Mouse (Mus musculus) retina, embryonic 14.5 days (tissue): ENCODE results near the gene S1pr2.
A peak's percentile ranks its signal among the peaks of the same experiment; 100 is the strongest.
"Not testable (repeated sequence)": the region's sequence is repeated elsewhere in the genome, so short reads cannot be mapped to it uniquely, and the experiment has no call there.

Source experiments
- DNase-seq: peaks from one replicate; pipeline ENCODE4 v3.0.0-alpha.2; 2015; ENCODE audit warnings: low spot score

Gene S1pr2

DNA sequence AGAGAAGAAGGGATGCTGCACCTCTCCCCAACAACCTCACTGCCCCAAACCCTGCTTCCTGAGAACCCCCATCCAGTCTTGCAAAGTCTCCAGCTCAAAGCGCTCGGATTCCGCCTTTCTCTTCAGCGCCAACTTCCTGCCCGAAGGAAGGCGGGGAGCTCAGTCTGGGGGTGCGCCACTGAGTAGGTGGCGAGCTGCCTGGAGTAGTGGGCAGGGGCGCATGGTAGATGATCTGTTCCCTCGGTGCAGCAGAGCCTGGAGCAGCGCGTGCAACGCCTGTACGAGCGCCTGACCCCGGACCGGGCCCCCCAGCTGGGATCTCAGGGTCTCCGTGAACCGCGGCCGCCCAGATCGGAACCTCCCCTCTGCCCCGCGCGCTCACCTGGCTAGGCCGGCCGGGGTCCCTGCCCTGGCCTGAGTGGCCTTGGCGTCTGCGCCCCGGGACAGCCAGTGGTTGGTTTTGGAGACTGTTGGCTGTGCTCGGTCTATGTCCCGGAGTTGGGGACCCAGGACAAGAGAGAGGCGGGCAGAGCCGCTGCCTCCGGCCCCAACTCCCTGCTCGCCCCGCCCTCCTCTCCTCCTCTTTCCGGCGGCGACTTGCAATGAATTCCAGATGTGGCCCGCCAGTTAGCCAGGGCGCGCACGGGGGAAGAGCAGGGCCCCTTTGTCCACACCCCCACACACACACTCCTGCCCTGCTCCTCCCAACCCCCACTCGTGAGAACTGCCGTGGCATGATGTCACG lies at the start of gene S1pr2:
TSS of gene S1pr2 (minus strand) at position 566 of the 745 bp plus-strand sequence.
- DNase-seq: peak; percentile 73

DNA sequence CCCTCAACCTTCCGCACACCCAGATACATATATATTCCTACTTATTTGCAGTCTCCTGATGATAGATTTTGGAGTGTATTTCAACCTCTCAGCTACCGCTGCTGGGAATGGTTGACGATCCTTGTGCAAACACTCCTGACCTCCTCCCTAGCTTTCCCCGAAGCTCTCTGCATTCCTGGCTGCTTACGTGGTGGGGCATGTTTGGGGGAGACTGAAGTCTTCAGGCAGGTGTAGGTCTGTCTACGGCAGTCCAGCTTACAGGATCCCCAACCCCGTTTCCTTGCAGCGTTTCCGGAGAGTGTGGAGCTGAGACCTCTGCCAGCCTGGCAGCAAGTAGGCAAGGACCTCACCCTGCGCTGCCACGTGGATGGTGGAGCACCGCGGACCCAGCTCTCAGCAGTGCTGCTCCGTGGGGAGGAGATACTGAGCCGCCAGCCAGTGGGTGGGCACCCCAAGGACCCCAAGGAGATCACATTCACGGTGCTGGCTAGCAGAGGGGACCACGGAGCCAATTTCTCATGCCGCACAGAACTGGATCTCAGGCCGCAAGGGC lies 48.8 kb upstream of the S1pr2 start:
- no peak for DNase-seq

DNA sequence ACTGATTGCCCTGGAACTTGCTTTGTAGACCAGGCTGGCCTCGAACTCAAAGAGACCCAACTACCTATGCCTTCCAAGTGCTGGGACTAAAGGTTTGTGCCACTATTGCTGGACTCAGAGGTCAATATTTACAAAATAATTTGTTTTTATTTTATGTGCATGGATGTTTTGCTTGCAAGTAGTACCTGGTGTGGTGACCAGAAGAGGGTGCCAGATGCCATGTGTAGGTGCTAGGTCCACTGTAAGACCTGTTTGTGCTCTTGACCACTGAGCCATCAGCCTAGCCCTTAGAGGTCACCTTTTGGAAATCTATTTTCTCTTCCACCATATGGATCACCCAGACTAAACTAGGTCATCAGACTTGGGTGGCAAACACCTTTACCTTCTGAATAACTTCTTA lies 46.1 kb upstream of the S1pr2 start:
- DNase-seq: no peak

DNA sequence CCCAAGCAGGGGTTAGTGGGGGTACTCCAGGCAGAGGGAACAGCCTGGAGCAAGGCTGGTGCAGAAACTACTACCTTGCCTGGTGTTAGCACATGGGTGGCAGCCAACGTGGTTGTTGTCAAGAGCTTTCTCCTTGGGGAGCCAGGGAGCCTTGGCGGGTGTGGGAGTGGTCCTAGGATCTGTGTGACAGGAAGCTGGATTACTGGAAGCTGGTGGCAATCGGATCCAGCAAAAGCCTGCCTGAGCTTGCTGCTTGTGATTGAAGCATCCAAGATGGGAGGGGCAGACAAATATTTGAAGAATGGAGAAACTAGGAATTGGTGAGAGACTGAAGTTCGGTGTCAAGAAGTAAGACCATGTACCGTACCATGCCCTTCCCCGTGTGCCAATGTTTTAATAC lies 45.7 kb upstream of the S1pr2 start:
- no peak for DNase-seq

DNA sequence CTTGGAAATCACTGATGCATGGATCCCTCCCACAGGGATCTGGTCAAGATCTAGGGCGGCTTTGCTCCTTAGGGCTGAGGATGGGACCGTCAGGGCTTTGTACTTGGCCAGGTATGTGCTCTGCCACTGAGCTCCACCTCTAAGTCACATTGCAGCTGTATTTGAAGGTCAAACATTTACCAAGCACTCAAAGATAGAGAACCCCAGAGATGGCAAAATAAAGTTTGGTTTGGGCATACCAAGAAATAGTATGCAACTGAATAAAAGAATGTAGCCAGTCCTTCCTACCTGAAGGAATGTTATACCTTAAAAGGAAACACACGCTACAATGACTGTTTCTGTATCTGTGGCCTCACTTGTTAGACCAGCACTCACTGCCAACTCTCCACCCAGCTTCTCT lies 44.8 kb upstream of the S1pr2 start:
- DNase-seq: no peak

DNA sequence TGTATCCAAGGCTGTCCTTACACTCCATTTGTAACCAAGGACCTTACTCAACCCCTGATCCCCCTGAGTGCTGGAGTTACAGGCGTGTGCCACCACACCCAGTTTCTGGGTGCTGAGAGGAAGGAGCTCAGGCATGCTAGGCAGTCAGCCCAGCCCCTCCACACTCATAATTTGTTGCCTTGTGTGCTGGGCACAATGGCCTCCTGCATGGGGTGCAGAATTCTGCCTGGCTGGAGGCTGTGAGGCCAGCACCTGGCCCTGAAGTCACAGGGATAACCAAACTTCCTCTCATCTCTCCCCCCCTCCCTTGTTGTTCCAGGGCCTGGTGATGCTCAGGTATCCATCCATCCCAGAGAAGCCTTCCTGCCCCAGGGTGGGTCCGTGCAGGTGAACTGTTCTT lies 42.0 kb upstream of the S1pr2 start:
- no peak for DNase-seq

DNA sequence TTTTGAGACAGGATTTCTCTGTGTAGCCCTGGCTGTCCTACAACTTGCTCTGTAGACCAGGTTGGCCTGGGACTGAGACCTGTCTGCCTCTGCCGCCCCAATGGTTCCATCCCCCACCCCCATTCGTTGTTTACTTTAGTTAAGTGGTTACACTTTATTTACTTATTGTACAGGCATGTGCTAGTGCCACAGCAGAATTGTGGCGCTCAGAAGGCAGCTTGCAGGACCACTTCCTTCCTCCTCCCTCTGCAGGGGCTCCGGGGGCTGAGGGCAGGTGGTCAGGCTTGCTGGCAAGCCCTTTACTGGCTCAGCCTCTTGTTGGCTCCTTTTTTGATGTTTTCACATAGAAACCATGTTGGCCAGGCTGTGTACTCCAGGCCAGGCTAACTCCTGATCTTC lies 40.6 kb upstream of the S1pr2 start:
- DNase-seq: no peak

DNA sequence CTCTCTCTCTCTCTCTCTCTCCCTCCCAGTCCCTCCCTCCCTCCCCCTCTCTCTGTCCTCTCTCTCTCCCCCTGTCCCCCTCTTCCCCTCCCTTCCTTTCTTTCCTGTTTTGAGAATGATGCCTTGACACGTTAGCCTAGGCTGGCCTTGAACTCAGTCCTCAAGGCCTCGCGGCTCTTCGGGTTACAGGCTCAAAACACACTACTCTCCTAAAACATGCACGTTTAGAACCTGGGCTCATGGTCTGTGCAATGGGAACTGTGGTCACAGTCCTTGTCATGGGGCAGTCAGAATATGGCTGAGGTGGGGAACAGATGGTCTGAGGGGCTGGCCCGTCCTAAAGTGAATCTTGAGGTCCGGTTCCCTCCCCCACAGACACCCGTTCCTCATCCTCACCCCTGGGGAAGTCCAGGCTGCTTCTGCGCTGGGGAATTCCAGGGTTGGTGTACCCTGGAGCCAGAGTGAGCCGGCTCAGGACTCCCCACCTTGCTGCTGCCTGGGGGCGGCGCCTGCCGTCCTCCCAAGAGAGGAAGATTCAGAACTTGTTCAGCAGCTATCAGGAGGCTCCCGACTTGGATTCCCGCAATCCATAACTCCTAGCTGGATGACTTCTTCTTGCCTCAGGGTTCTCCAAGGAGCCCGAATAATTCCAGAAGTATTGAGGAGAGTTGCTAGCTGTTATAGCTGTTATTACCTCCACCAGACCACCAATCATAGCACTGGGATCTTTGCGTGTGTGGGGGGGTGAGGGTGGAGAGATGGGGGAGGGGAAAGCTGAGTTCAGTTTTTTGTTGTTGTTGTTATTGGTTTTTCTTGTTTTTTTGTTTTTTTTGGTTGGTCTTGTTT lies 40.0 kb upstream of the S1pr2 start:
- DNase-seq: no peak

DNA sequence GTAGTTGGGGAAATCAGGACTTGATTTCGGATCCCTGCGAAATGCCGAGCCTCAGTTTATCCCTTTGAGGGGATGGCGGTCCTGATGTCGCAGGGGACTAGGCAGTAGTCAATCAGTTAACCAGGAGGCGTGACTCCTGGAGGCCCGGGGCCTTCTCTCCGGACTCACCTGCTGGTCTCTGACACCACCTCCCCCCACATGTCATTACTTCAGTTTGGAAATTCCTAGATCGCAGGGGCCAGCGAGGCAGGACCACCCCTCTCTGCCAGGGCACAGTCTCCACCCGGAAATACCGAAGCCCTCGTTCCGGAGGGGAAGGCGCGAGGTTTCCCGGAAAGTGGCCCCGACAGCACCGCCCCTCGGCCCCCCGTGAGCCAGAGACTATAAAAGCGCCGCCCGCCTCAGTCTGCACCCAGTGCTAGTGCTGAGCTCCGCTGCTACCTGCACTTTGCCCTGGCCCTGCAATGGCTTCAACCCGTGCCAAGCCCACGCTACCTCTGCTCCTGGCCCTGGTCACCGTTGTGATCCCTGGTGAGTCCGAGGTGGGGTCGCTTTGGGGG lies 39.1 kb upstream of the S1pr2 start, which contains the start of gene Icam1:
TSS of gene Icam1 (plus strand) at position 415 of the 560 bp plus-strand sequence.
- no peak for DNase-seq

DNA sequence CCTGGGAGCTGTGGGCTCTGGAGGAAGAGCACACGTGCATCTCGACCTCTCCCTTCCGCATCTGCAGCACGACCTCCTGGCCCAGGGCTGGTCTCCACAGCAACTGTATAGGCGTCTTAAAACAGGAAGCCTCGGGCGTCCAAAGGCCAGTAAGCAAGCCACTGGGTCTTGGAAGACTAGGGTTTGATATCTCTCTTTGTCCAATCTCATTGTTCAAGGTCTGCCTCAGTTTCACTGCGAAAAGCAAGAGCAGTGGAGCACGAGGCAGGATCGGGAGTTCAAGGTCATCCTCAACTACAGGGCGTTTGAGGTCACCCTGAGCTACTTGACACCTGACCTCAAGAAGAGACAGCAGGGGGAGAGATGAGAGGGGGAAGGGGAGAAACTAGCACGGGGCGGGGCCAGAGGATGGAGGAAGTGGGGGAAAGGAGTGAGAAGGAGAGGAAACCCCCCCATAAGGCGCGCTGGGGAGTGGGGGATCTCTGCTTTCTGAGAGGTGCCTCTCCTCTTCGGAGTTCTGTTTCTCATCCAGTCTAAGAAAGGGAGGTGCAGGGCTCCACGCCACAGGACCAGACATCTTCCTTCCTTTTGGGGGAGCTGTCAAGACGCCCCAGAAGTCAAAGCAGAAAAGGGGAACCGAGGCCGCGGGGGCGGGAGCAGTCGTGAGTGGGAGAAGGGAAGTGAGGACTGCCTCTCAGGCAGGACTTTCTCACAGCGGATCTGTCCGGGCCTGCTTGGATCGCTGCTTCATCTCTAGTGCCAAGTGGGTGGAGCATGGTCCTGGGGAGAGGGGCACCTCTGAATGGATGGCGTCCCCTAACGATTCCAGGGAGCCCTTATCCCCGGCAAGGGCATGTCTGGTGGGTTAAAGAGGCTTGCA lies 38.4 kb upstream of the S1pr2 start:
- DNase-seq: no peak

DNA sequence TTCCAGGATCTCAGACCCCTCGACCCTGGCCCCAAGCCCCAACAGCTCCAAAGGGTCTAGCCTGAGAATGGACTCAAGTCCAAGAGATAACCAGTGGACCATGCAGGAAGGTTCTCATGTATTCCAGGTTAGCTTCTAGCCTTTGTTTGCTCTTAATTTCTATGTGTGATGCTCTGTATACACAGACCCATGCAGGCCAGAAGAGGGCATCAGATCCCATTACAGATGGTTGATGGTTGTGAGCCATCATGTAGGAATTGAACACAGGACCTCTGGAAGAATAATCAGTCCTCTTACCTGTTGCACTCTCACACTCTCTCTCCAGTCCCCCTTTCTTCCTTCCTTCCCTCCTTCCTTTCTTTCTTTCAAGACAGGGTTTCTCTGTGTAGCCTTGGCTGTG lies 35.8 kb upstream of the S1pr2 start:
- no peak for DNase-seq

DNA sequence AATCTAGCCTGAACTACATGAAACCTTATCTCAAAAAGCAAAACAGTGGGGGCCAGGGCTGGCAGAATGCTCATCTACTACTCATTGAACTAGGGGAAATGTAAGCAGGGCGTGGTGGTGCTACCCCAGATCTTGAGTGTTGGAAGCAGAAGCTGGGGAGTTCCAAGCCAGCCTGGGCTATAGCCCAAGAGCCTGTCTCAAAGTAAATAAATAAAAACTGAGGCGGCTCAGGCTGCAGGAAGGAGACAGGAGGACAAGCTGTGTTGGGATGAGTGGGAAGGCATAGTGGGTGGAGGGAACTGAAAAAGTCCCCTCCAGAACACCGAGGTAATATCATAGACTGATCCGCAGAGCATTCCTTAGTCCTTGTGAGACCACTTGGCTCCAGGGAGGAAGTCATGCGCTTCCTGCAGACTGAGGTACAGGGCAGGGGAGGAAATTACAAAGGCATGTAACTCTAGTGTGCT lies 35.3 kb upstream of the S1pr2 start:
- no peak for DNase-seq

DNA sequence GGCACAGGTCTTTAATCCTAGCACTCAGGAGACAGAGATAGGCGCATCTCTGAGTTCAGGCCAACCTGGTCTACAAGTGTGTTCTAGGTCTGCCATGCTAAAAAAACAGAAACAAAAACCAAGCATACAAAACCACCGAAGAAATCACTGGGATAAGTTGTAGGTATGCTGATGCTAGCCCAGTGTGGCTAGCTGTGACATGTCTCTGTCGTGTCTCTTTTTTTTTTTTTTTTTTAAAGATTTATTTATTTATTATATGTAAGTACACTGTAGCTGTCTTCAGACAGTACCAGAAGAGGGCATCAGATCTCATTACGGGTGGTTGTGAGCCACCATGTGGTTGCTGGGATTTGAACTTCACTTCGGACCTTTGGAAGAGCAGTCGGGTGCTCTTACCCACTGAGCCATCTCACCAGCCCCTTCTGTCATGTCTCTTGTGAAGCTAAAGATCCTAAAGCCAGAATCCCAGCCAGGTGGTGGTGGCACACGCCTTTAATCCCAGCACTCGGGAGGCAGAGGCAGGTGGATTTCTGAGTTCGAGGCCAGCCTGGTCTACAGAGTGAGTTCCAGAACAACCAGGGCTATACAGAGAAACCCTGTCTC lies 34.5 kb upstream of the S1pr2 start:
- not testable (repeated sequence) for DNase-seq

DNA sequence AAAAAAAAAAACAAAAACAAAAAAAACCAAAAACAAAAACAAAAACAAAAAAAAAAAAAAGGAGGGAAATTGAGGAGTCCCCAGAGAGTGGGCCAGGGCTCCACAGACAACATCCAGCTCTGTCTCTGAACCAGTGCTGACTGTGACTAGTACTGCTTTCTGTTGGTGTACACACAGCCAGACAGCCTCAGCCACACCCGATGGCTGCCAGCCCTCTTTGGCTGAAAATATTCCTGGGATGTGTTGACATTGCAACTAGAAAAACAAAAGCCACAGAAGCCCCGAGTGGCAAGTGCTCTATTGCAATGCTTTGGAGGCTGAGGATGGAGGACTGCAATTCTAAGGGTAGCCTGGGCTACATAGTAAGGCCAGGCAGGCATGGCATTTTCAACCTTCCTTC lies 33.8 kb upstream of the S1pr2 start:
- no peak for DNase-seq

DNA sequence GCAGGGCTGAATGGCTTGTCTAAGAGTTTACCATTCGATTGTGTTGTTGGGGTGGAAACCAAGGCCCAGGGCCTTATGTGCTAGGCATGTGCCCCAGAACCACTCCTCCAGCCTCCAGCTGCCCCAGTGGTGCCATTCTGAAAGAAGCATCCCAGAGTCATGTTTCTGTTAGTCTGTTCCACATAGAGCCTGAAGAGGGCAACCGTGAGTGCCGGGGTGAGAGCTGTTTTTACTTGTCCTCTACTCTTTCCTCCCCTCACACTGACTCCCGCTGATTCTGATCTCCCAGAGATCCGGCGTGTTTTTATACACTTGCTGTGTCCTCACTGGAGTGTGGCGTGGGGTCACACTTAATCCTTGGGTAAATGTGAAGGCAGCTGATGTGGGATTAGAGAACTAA lies 31.4 kb upstream of the S1pr2 start:
- DNase-seq: no peak

DNA sequence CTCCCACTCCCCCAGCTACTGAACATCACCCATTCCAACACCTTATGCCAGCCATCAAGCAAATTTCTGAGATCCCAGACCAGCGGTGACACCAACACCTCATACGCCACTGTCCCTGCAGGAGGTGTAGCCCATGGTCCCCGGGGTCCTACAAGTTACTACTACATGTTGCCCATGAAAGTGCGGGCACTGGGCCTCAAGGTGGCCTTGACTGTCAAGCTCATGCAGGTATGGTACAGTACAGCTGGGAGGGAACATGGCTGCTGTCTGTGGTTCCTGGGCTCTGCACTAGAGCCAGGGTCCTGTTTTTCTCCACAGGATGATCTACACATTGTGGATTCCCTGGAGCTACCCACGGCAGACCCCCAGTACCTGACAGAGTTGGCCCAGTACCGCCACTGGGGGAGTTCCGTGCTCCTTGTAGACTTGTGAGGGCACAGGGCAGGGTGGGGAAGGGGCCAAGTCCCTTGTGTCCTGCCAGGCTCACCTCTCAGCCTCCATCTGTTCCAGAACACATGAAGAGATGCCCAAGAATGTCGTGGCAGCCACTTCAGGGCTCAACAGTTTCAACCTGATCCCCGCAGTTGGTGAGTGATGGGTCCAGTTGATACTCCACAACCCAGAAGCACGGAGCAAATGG lies 30.9 kb upstream of the S1pr2 start:
- no peak for DNase-seq

DNA sequence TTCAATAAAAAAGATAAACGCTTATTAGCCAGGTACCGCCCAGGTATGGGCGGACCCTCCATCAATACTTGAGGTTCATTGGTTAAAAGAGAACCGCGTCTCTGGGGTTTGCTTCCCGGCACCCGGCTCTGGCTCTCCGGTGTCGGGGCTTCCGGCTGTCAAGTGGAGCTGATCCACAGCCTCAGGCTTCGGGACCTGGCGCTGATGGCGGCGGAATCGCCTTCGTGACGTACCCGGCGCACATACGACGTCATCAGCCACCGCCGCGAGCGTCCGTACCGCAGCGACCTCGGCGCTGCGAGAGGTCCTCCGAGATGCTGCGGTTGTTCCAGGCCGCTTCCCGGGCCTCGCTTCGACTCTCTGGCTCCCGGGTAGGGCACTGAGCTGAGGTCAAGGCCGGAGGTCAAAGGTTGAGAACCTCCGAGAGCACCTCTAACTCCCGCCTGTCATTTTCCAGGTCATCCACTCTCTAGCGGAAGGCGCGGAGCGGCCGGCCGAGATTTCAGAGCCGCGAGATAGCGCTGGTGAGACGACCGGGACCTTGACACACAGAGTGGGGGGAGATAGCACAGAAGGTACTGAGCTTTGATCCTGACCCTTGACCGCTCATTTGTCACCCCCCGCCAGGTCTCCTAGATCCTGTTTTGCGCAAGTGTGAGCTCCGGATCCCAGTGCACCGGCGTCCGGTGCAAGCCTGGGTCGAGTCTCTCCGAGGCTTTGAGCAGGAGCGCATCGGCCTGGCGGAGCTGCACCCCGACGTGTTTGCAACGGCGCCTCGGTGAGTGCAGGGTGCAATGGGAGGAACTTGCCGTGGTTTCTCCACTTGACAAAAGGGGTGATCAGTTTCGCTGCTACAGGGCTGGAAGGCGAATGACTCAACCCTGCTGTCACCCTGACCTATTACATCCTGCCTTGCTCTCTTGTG lies 26.3 kb upstream of the S1pr2 start, which contains the start of gene Mrpl4:
TSS of gene Mrpl4 (plus strand) at position 112 of the 925 bp plus-strand sequence.
- peak; percentile 87 for DNase-seq

DNA sequence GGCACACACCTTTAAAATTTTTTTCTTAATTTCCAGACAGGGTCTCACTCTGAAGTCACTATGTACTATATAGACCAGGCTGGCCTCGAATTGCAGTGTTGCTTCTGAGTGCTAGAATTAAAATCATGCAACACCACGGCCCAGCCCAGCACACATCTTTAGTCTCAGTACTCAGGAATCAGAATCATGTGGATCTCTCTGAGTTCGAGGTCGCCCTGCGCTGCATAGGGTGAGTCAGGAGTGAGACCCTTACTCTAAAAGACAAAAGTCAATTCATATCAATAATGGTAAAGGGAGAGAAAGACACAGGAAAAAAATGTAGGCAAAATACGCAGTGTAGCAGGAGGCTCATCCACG lies 25.7 kb upstream of the S1pr2 start:
- no peak for DNase-seq

DNA sequence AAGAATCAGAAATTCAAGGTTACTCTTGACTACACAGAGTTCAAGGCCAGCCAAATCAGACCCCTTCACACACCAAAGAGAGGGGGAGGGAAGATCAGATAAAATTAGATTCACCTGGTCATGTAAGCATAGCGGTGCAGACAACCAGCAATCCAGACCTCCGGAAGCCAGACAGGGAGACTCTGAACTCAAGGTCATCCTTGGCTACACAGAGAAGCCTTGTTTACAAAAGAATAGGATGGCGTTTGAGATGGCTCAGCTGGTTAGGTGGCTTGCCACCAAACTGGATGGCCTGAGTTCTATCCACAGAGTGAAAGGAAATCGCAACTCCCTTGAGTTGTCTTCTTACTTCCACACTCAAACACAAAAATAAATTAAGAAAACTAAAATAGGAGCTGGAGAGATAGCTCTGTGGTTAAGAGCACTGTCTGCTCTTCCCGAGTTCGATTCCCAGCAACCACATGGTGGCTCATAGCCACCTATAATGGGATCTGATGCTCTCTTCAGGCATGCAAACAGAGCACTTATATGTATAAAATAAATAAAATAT lies 25.1 kb upstream of the S1pr2 start:
- DNase-seq: no peak
